Mouse (Mus musculus) heart, adult 2 months (tissue): ENCODE measurements at regions not wholly inside any gene's neighbourhood (a gene's known extent, or its start where the extent isn't known, plus 50 kb on each side); places are given as distances from the start of the nearest gene placed in this dataset.
"Not testable (repeated sequence)": the region's sequence is repeated elsewhere in the genome, so short reads cannot be mapped to it uniquely, and the experiment has no call there.

Experiments used
- DNase-seq, 2 experiments: peaks; one replicate each; pipeline ENCODE4 v3.0.0; 2021
- H3K27ac ChIP-seq: fragments of 200-600 bp; 2 replicates; pipeline ENCODE4 v1.8.1; 2022
- H3K27me3 ChIP-seq: fragments of 200-500 bp; 2 replicates; pipeline ENCODE4 v1.6.1; 2012; ENCODE audit warnings: mild to moderate bottlenecking, low read length, inconsistent platforms, mixed read lengths; ENCODE audit not compliant: control insufficient read depth, insufficient read depth
- H3K36me3 ChIP-seq: fragments of 200-500 bp; 2 replicates; pipeline ENCODE4 v1.6.1; 2012; ENCODE audit warnings: low read length, inconsistent platforms; ENCODE audit not compliant: control insufficient read depth, insufficient read depth
- H3K4me1 ChIP-seq: fragments of 200-500 bp; 2 replicates; pipeline ENCODE4 v1.6.1; 2011; ENCODE audit warnings: low read length; ENCODE audit not compliant: control insufficient read depth, insufficient read depth
- H3K4me3 ChIP-seq: fragments of 200-600 bp; 2 replicates; pipeline ENCODE4 v1.8.1; 2022
- H3K79me2 ChIP-seq: fragments of 200-500 bp; replicated peaks from 2 replicates; pipeline ENCODE4 v1.6.1; 2012; ENCODE audit warnings: mild to moderate bottlenecking, inconsistent platforms, low read length, moderate library complexity, mixed read lengths; ENCODE audit not compliant: control insufficient read depth, insufficient read depth
- H3K9ac ChIP-seq: fragments of 200-500 bp; 2 replicates; pipeline ENCODE4 v1.6.1; 2012; ENCODE audit warnings: low read depth, mild to moderate bottlenecking, control low read depth, inconsistent platforms, low read length, mixed read lengths
- CTCF ChIP-seq: fragments of 200-600 bp; IDR thresholded peaks from 2 replicates; pipeline ENCODE4 v1.8.1; 2022; ENCODE audit warnings: antibody characterized with exemption, mild to moderate bottlenecking, moderate library complexity
- EP300 ChIP-seq: fragments of 200-500 bp; IDR thresholded peaks from 2 replicates; pipeline ENCODE4 v1.6.1; 2011; ENCODE audit warnings: low read depth, low read length, control low read depth; ENCODE audit not compliant: insufficient read depth
- POLR2A ChIP-seq: fragments of 200-500 bp; IDR thresholded peaks from 2 replicates; pipeline ENCODE4 v1.6.1; 2011; ENCODE audit warnings: mild to moderate bottlenecking, low read depth, low read length, control low read depth; ENCODE audit not compliant: insufficient read depth
- WGBS: fragments of 180-500 bp; shearing (Covaris S2); methylation state at CpG from one replicate; pipeline ENCODE4 v1.1.7; 2018; 5-methylcytosine and 5-hydroxymethylcytosine counted together
- intact Hi-C: fragments of 180-260 bp; cut with DNase I; formaldehyde crosslinking; loops from one replicate; pipeline ENCODE4 v1.15.1; 2025

GRCm38 (mm10) chr9:43548883-43549282 is 194.9 kb upstream of the Nectin1 start:
- intact Hi-C loops = loop anchor here (10.0 kb wide), 1 partner anchor 126 kb away; no protein-coding TSS in a partner anchor
- H3K9ac ChIP-seq = no peak overlapping the region
- no peaks in the 10 kb centered on the region for H3K36me3 ChIP-seq
- TF ChIP-seq EP300 (no peak), POLR2A (no peak), CTCF (no peak)
- H3K4me1 ChIP-seq = no peaks in the 10 kb centered on the region
- DNase-seq = no peak
- H3K27ac ChIP-seq = no peak overlapping the region
- no peak overlapping the region for H3K4me3 ChIP-seq
- no peaks in the 10 kb centered on the region for H3K79me2 ChIP-seq
- no peaks in the 10 kb centered on the region for H3K27me3 ChIP-seq
- 30% methylated on average over 4 of the region's 4 CpGs for WGBS

- H3K36me3 ChIP-seq = no peaks in the 10 kb centered on the region
- no peaks in the 10 kb centered on the region for H3K27me3 ChIP-seq
- intact Hi-C loops = loop anchor here (10.0 kb wide), 1 partner anchor 126 kb away; no protein-coding TSS in a partner anchor
- no peaks in the 10 kb centered on the region for H3K79me2 ChIP-seq
- 51% methylated on average over 7 of the region's 7 CpGs for WGBS
- no peak overlapping the region for H3K9ac ChIP-seq
- no peak for DNase-seq
- no peak overlapping the region for H3K27ac ChIP-seq
- no peak overlapping the region for H3K4me3 ChIP-seq
- H3K4me1 ChIP-seq = no peaks in the 10 kb centered on the region
- TF ChIP-seq EP300 (no peak), POLR2A (no peak), CTCF (no peak)
Measured at GRCm38 (mm10) chr9:43549293-43549692, 194.5 kb upstream of the Nectin1 start.

GRCm38 (mm10) chr9:43552758-43553157 is 191.0 kb upstream of the Nectin1 start:
- 86% methylated on average over 1 of the region's 1 CpGs for WGBS
- intact Hi-C loops = not testable (repeated sequence)

GRCm38 (mm10) chr9:43562016-43562415 is 181.8 kb upstream of the Nectin1 start:
- DNase-seq = no peak
- Histone ChIP-seq H3K4me1 (no peaks in the 10 kb centered on the region), H3K9ac (no peak overlapping the region), H3K36me3 (no peaks in the 10 kb centered on the region), H3K27ac (no peak overlapping the region), H3K4me3 (no peak overlapping the region), H3K79me2 (no peaks in the 10 kb centered on the region), H3K27me3 (no peaks in the 10 kb centered on the region)
- 75% methylated on average over 6 of the region's 6 CpGs for WGBS
- TF ChIP-seq POLR2A = no peak
- TF ChIP-seq CTCF = no peak
- no peak for TF ChIP-seq EP300
- intact Hi-C loops = no loop called here

More at GRCm38 (mm10) chr9:43552758-43553157, 191.0 kb upstream of the Nectin1 start:
- not testable (repeated sequence) for H3K9ac ChIP-seq, H3K36me3 ChIP-seq, DNase-seq, H3K27me3 ChIP-seq, H3K27ac ChIP-seq, H3K4me1 ChIP-seq, H3K4me3 ChIP-seq, H3K79me2 ChIP-seq
- peak; percentile 41 for TF ChIP-seq CTCF

GRCm38 (mm10) chr9:43564239-43564906 is 179.4 kb upstream of the Nectin1 start:
- Histone ChIP-seq H3K9ac (no peak overlapping the region), H3K4me1 (no peaks in the 10 kb centered on the region), H3K27ac (no peak overlapping the region), H3K27me3 (no peaks in the 10 kb centered on the region), H3K4me3 (no peak overlapping the region), H3K79me2 (no peaks in the 10 kb centered on the region), H3K36me3 (no peaks in the 10 kb centered on the region)
- TF ChIP-seq CTCF = no peak
- TF ChIP-seq POLR2A = no peak
- TF ChIP-seq EP300 = no peak
- 83% methylated on average over 22 of the region's 22 CpGs for WGBS
- no peak for DNase-seq
- intact Hi-C loops = no loop called here

- Histone ChIP-seq H3K36me3 (no peaks in the 10 kb centered on the region), H3K4me3 (no peak overlapping the region), H3K9ac (no peak overlapping the region), H3K27ac (no peak overlapping the region), H3K27me3 (no peaks in the 10 kb centered on the region), H3K4me1 (no peaks in the 10 kb centered on the region), H3K79me2 (no peaks in the 10 kb centered on the region)
- intact Hi-C loops = no loop called here
- 30% methylated on average over 4 of the region's 4 CpGs for WGBS
- no peak for TF ChIP-seq POLR2A
- no peak for TF ChIP-seq EP300
- no peak for TF ChIP-seq CTCF
- no peak for DNase-seq
Measured at GRCm38 (mm10) chr9:43568851-43569250, 174.9 kb upstream of the Nectin1 start.
